Mouse (Mus musculus) megakaryocyte, embryonic 14.5 days (primary cell): Measurements from ENCODE around the gene Pkn1.

Experiments used
- FLI1 ChIP-seq: IDR thresholded peaks from 2 replicates; pipeline ENCODE4 v1.6.1; 2012; ENCODE audit warnings: low read length, inconsistent platforms, mixed read lengths
- GATA1 ChIP-seq: IDR thresholded peaks from 3 replicates; pipeline ENCODE4 v1.6.1; 2012; ENCODE audit warnings: mixed read lengths, low read length, inconsistent platforms, borderline replicate concordance

DNA sequence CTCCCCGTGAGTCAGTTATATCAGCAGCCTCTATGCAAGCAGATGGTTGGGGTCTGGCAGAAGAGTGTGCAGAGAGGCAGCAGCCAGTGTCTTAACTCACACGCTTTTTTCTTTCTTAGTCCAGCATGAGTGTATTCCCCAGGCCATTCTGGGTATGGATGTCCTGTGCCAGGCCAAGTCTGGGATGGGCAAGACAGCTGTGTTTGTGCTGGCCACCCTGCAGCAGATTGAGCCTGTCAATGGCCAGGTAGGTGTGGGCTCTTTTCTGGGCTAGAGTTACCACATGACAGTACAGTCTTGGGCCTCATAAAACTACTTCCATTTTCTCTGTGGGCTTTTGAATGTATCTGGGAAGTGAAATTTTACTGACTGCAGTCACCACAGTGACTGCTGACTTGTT is 20.7 kb upstream of the Pkn1 start:
- no peak for TF ChIP-seq GATA1
- TF ChIP-seq FLI1: no peak
